Mouse (Mus musculus): Measurements from ENCODE around the gene Syt1.

DNA sequence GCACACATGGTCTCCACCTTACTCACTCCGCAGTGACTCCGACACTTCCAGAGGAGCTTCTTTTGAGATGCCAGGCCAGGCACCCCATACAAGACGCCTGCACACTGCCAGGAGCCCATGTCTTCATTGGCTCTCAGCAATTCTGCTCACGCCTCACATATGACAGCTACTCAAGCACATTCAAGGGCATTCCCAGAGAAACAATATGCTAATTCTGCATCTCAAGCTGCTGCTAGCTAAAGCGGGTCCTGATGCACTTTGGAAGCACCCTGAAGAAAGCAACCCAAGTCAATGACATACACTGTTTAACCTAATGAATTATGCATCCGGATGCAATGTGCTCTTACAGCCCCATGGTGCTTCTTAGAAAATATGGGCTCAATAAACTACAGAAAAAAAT lies 247.1 kb downstream of the Syt1 start:
- TF ChIP-seq POLR2A (IDR thresholded peaks at IDR 0.05; ENCODE audit: borderline replicate concordance, extremely low read depth, insufficient read depth, insufficient read length, poor library complexity, severe bottlenecking) (no peak), CTCF (IDR thresholded peaks at IDR 0.05; ENCODE audit: borderline replicate concordance, extremely low read depth, insufficient read depth, insufficient read length) (no peak)
